Mouse (Mus musculus): Measurements from ENCODE around the gene Rabep2. TPM values are rescaled to one million over a fixed set of nuclear protein-coding genes. Genes with fewer than 3 reads are reported as not detected.
A peak's percentile ranks its signal among the peaks of the same experiment; 100 is the strongest.

The Rabep2 gene
- polyA plus RNA-seq, 1 experiment, result 17.6 TPM

- Histone ChIP-seq H3K27ac (ENCODE audit: control insufficient read depth, insufficient read depth, low read depth, low read length) (peak overlapping the region; percentile 47), H3K36me3 (ENCODE audit: control insufficient read depth, insufficient read depth, low read length) (no peaks in the 10 kb centered on the region), H3K4me3 (ENCODE audit: control insufficient read depth, low read depth, low read length) (no peak overlapping the region), H3K27me3 (ENCODE audit: control insufficient read depth, insufficient read depth, low read length) (no peaks in the 10 kb centered on the region), H3K4me1 (ENCODE audit: control insufficient read depth, insufficient read depth, low read length) (peaks cover 19% of the 10 kb centered on the region)
- TF ChIP-seq POLR2A (IDR thresholded peaks at IDR 0.05; ENCODE audit: control insufficient read depth, low read depth, low read length) (no peak), CTCF (IDR thresholded peaks at IDR 0.05; ENCODE audit: control insufficient read depth, insufficient read depth, insufficient replicate concordance, low read depth, low read length) (no peak)
Observed at GRCm38 (mm10) chr7:126430167-126430566, 1.6 kb downstream of the Rabep2 start.

GRCm38 (mm10) chr7:126434726-126435125 is 6.2 kb downstream of the Rabep2 start:
- Histone ChIP-seq H3K4me3 (ENCODE audit: control insufficient read depth, low read depth, low read length) (no peak overlapping the region), H3K27ac (ENCODE audit: control insufficient read depth, insufficient read depth, low read depth, low read length) (no peak overlapping the region), H3K4me1 (ENCODE audit: control insufficient read depth, insufficient read depth, low read length) (peaks cover 5% of the 10 kb centered on the region), H3K27me3 (ENCODE audit: control insufficient read depth, insufficient read depth, low read length) (no peaks in the 10 kb centered on the region), H3K36me3 (ENCODE audit: control insufficient read depth, insufficient read depth, low read length) (no peaks in the 10 kb centered on the region)
- no peak for TF ChIP-seq POLR2A (IDR thresholded peaks at IDR 0.05; ENCODE audit: control insufficient read depth, low read depth, low read length)
- TF ChIP-seq CTCF (IDR thresholded peaks at IDR 0.05; ENCODE audit: control insufficient read depth, insufficient read depth, insufficient replicate concordance, low read depth, low read length), result no peak

DNA sequence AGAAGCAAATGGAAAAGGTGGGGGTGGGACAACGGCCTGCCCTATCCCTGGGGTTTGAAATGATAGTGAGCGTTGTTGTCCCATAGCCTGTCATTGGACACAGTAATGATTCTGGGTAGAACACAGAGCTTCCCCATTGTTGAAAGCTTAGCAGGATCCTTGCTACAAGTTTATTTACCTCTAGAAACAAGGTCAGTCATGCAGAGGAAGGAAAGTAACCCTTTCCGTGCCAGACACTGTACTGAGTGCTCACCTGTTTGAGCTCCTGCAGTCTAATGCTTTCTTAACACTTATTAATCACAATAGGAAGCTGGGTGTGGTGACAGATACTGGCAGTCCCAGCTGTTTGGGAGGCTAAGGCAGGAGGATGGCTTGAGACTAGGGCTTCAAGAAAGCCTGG is 7.2 kb downstream of the Rabep2 start:
- Histone ChIP-seq H3K4me1 (ENCODE audit: control insufficient read depth, insufficient read depth, low read length) (no peaks in the 10 kb centered on the region), H3K36me3 (ENCODE audit: control insufficient read depth, insufficient read depth, low read length) (no peaks in the 10 kb centered on the region), H3K27me3 (ENCODE audit: control insufficient read depth, insufficient read depth, low read length) (no peaks in the 10 kb centered on the region), H3K27ac (ENCODE audit: control insufficient read depth, insufficient read depth, low read depth, low read length) (no peak overlapping the region), H3K4me3 (ENCODE audit: control insufficient read depth, low read depth, low read length) (no peak overlapping the region)
- TF ChIP-seq CTCF (IDR thresholded peaks at IDR 0.05; ENCODE audit: control insufficient read depth, insufficient read depth, insufficient replicate concordance, low read depth, low read length) (no peak), POLR2A (IDR thresholded peaks at IDR 0.05; ENCODE audit: control insufficient read depth, low read depth, low read length) (no peak)

DNA sequence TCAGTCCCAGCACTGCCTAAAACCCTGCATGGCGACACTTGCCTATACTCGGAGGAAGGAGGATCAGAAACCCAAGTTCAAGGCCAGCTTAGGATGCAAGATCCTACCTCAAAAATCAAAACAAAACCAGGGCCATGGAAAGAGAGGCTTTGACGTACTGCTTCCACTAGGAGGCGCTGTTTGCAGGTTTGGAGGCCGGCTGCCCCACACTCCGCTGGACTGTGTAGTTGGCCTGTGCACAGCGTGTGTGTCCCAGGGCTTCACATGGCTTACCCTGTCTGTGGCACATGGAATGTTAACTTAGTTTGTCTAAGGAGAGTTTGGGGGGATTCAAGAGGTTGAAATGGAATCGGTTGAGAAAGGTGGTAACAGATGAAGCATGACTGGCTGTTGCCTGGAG is 8.3 kb downstream of the Rabep2 start:
- H3K4me1 ChIP-seq (ENCODE audit: control insufficient read depth, insufficient read depth, low read length), result no peaks in the 10 kb centered on the region
- H3K4me3 ChIP-seq (ENCODE audit: control insufficient read depth, low read depth, low read length), result no peak overlapping the region
- TF ChIP-seq CTCF (IDR thresholded peaks at IDR 0.05; ENCODE audit: control insufficient read depth, insufficient read depth, insufficient replicate concordance, low read depth, low read length) (peak; percentile 90; the same call in 1 of the 2 replicates), POLR2A (IDR thresholded peaks at IDR 0.05; ENCODE audit: control insufficient read depth, low read depth, low read length) (no peak)
- H3K36me3 ChIP-seq (ENCODE audit: control insufficient read depth, insufficient read depth, low read length), result no peaks in the 10 kb centered on the region
- no peaks in the 10 kb centered on the region for H3K27me3 ChIP-seq (ENCODE audit: control insufficient read depth, insufficient read depth, low read length)
- H3K27ac ChIP-seq (ENCODE audit: control insufficient read depth, insufficient read depth, low read depth, low read length), result no peak overlapping the region

- no peaks in the 10 kb centered on the region for H3K27me3 ChIP-seq (ENCODE audit: control insufficient read depth, insufficient read depth, low read length)
- no peak for TF ChIP-seq CTCF (IDR thresholded peaks at IDR 0.05; ENCODE audit: control insufficient read depth, insufficient read depth, insufficient replicate concordance, low read depth, low read length)
- TF ChIP-seq POLR2A (IDR thresholded peaks at IDR 0.05; ENCODE audit: control insufficient read depth, low read depth, low read length), result no peak
- no peak overlapping the region for H3K4me3 ChIP-seq (ENCODE audit: control insufficient read depth, low read depth, low read length)
- H3K36me3 ChIP-seq (ENCODE audit: control insufficient read depth, insufficient read depth, low read length), result no peaks in the 10 kb centered on the region
- no peaks in the 10 kb centered on the region for H3K4me1 ChIP-seq (ENCODE audit: control insufficient read depth, insufficient read depth, low read length)
- no peak overlapping the region for H3K27ac ChIP-seq (ENCODE audit: control insufficient read depth, insufficient read depth, low read depth, low read length)
Observed at GRCm38 (mm10) chr7:126440134-126440533, 11.6 kb downstream of the Rabep2 start.

DNA sequence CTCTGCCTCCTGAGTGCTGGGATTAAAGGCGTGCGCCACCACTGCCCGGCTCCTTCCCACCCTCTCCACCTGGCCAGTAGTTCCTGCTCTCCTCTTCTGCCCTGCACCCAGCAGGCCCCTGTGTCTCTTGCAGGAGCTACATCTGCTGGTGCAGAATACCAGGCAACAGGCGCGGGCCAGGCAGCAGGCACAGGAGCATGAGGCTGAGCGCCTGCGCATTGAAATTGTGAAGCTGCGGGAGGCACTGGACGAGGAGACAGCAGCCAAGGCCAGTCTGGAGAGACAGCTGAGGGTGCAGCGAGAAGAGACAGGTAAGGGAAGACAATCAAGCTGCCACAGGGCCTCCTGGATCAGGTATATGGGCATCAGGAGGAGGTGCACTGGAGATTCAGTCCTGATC is 15.4 kb downstream of the Rabep2 start:
- Histone ChIP-seq H3K4me3 (ENCODE audit: control insufficient read depth, low read depth, low read length) (no peak overlapping the region), H3K36me3 (ENCODE audit: control insufficient read depth, insufficient read depth, low read length) (no peaks in the 10 kb centered on the region), H3K4me1 (ENCODE audit: control insufficient read depth, insufficient read depth, low read length) (no peaks in the 10 kb centered on the region), H3K27ac (ENCODE audit: control insufficient read depth, insufficient read depth, low read depth, low read length) (no peak overlapping the region), H3K27me3 (ENCODE audit: control insufficient read depth, insufficient read depth, low read length) (no peaks in the 10 kb centered on the region)
- TF ChIP-seq POLR2A (IDR thresholded peaks at IDR 0.05; ENCODE audit: control insufficient read depth, low read depth, low read length), result no peak
- no peak for TF ChIP-seq CTCF (IDR thresholded peaks at IDR 0.05; ENCODE audit: control insufficient read depth, insufficient read depth, insufficient replicate concordance, low read depth, low read length)

DNA sequence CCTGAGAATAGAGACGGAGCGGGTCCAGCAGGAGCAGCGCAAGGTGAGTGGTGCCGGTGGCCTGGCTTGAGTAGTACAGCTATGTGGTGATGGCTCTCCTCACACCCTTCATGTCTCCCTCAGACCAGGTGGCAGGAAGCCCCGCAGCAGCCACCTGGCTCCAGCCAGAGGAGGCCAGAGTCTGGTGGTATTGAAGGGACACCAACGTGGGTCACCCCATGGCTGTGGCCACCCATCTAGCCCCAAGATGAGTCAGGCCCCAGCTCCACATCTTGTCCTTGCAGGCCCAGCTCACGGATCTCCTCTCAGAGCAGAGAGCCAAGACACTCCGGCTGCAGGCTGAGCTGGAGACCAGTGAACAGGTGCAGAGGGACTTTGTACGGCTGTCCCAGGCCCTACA is 16.0 kb downstream of the Rabep2 start:
- Histone ChIP-seq H3K27ac (ENCODE audit: control insufficient read depth, insufficient read depth, low read depth, low read length) (no peak overlapping the region), H3K36me3 (ENCODE audit: control insufficient read depth, insufficient read depth, low read length) (no peaks in the 10 kb centered on the region), H3K27me3 (ENCODE audit: control insufficient read depth, insufficient read depth, low read length) (no peaks in the 10 kb centered on the region), H3K4me1 (ENCODE audit: control insufficient read depth, insufficient read depth, low read length) (no peaks in the 10 kb centered on the region), H3K4me3 (ENCODE audit: control insufficient read depth, low read depth, low read length) (no peak overlapping the region)
- TF ChIP-seq POLR2A (IDR thresholded peaks at IDR 0.05; ENCODE audit: control insufficient read depth, low read depth, low read length) (no peak), CTCF (IDR thresholded peaks at IDR 0.05; ENCODE audit: control insufficient read depth, insufficient read depth, insufficient replicate concordance, low read depth, low read length) (no peak)
